Mouse (Mus musculus) left cerebral cortex, postnatal 25 days (tissue): ENCODE measurements at regions not wholly inside any gene's neighbourhood (a gene's known extent, or its start where the extent isn't known, plus 50 kb on each side); places are given as distances from the start of the nearest gene placed in this dataset.

ENCODE experiments used
- DNase-seq, 2 experiments: peaks; one replicate each; pipeline ENCODE4 v3.0.0; 2022; ENCODE audit warnings: low spot score in 2 of 2, mixed read lengths in 1 of 2
- intact Hi-C: fragments of 180-260 bp; cut with DNase I; formaldehyde crosslinking; loops from one replicate; pipeline ENCODE4 v1.15.1; 2025
- microRNA-seq, 2 experiments: library from miRNA; unstranded; fragments of <30 nt; microRNA quantifications; one replicate each; pipeline ENCODE4 v1.2.0; 2022

DNA sequence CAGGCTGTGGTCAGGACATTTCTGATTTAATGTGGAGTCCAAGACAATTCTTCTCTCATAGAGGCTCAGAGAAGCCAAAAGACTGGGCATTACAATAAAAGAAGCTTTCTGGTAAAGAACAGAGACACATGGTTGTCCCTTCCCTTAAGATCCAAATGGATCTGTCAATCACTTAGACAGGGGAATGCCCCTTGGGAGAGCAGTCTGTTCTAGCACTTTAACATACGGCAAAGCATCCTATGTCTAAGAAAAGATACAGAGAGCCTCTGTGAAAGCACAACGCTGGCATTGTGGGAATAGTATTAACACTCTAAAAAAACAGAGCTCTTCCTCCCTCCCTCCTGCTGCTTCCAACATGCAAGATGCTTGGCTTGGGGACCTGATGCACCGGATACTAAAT, 646.0 kb upstream of the Tmpo start:
- DNase-seq: no peak
- intact Hi-C loops: no loop called here

DNA sequence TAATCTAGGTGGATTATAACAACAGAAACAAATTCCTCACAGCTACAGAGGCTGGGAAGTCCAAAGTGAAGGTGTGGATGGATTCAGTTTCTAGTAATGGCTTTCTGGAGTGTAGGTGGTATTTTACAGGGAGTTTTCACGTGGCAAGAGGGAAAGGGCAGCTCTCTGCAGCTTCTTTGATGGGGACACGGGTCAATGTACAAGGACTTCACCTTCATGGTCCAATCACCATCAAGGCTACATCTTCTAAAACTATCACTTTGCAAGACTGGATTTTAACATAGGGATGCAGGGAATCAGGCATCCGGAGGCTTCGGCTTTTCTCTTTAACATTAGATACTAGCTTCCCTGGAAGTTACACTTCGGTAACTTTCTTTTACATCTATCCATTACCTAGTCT, 642.4 kb upstream of the Tmpo start:
- intact Hi-C loops: no loop called here
- DNase-seq: no peak

DNA sequence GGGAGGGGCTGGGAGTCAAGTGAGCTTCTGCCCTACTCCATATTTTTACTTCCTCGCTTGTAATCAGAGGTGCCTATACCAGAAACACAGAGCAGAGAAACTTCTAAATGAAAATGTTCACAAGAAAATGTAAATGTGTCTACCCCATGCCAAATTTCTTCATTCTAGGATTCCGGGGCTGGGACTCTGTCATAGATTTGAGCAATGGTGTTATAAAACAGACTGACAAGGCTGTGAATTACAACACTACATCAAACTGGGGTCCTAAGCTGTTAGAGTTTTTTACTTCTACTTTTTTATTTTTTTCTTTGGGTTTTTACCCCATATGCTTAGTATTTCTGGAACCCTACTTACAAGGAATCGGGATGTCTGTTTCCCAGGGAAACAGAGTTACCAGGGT, 623.8 kb upstream of the Tmpo start:
- intact Hi-C loops: no loop called here
- no peak for DNase-seq

Small RNA genes lying in the stretch of these regions (microRNA-seq; reads per million reads assigned to microRNA genes)
- 0 reads per million in 2 experiments for gene Gm22582
- gene Mir1251: 3.5 to 7.1 reads per million in 2 experiments
- 12.8 to 13.6 reads per million in 2 experiments for gene Mir135a-2
